Mouse (Mus musculus) forebrain, embryonic 12.5 days (tissue): ENCODE data around the gene Crim1. TPM values are rescaled to one million over a fixed set of nuclear protein-coding genes. Genes with fewer than 3 reads are reported as not detected.

Experiments used
- ATAC-seq: fragments of 200-750 bp; cut with Nextera tagmentation; 2 replicates; pipeline ENCODE4 v1.8.0; 2017; ENCODE audit warnings: moderate TSS enrichment; ENCODE audit not compliant: low FRiP score
- H3K27ac ChIP-seq: fragments of 300-500 bp; sonication (generic); 2 replicates; pipeline ENCODE4 v1.5.1; 2016; ENCODE audit warnings: mild to moderate bottlenecking
- H3K27me3 ChIP-seq: fragments of 300-500 bp; sonication (generic); 2 replicates; pipeline ENCODE4 v1.6.1; 2016; ENCODE audit warnings: mild to moderate bottlenecking
- H3K36me3 ChIP-seq: fragments of 300-500 bp; sonication (generic); replicated peaks from 2 replicates; pipeline ENCODE4 v1.6.1; 2016; ENCODE audit warnings: mild to moderate bottlenecking
- H3K4me1 ChIP-seq: fragments of 300-500 bp; sonication (generic); 2 replicates; pipeline ENCODE4 v1.6.1; 2016
- H3K4me2 ChIP-seq: fragments of 300-500 bp; sonication (generic); 2 replicates; pipeline ENCODE4 v1.6.1; 2016; ENCODE audit warnings: mild to moderate bottlenecking, moderate library complexity
- H3K4me3 ChIP-seq: fragments of 300-500 bp; sonication (generic); replicated peaks from 2 replicates; pipeline ENCODE4 v1.5.1; 2016; ENCODE audit warnings: mild to moderate bottlenecking
- H3K9ac ChIP-seq: fragments of 300-500 bp; sonication (generic); 2 replicates; pipeline ENCODE4 v1.6.1; 2016; ENCODE audit warnings: mild to moderate bottlenecking
- H3K9me3 ChIP-seq: fragments of 300-500 bp; sonication (generic); 2 replicates; pipeline ENCODE4 v1.6.1; 2016
- WGBS: fragments of 180-500 bp; shearing (Covaris S2); methylation state at CpG from one replicate; pipeline ENCODE4 v1.1.7; 2016; 5-methylcytosine and 5-hydroxymethylcytosine counted together
- polyA plus RNA-seq: library from polyadenylated mRNA; unstranded; fragments of >200 nt; fragmentation: Nextera tagmentation; extraction: Ambion mirVana; gene quantifications from 2 replicates; pipeline ENCODE4 v1.2.1, GENCODE M21; 2016

Crim1 gene
- polyA plus RNA-seq, 1 experiment from 2014 or later = 3.8 TPM

- no peak for ATAC-seq
- H3K36me3 ChIP-seq = no peaks in the 10 kb centered on the region
- no peaks in the 10 kb centered on the region for H3K9me3 ChIP-seq
- H3K9ac ChIP-seq = no peak overlapping the region
- H3K4me2 ChIP-seq = no peak overlapping the region
- WGBS = 91% methylated on average over 4 of the region's 4 CpGs
- no peaks in the 10 kb centered on the region; the same call in 1 of the 2 replicates for H3K4me1 ChIP-seq
- H3K4me3 ChIP-seq = no peak overlapping the region
- no peaks in the 10 kb centered on the region for H3K27me3 ChIP-seq
- no peak overlapping the region for H3K27ac ChIP-seq
Observed at GRCm38 (mm10) chr17:78261684-78262083, 61.6 kb downstream of the Crim1 start.

- 79% methylated on average over 11 of the region's 11 CpGs for WGBS
- peaks cover 2% of the 10 kb centered on the region; the same call in 1 of the 2 replicates for H3K4me1 ChIP-seq
- H3K36me3 ChIP-seq = no peaks in the 10 kb centered on the region
- H3K27ac ChIP-seq = no peak overlapping the region
- H3K9ac ChIP-seq = no peak overlapping the region
- no peak for ATAC-seq
- H3K9me3 ChIP-seq = no peaks in the 10 kb centered on the region
- H3K4me2 ChIP-seq = no peak overlapping the region
- H3K4me3 ChIP-seq = no peak overlapping the region
- no peaks in the 10 kb centered on the region for H3K27me3 ChIP-seq
Observed at GRCm38 (mm10) chr17:78264116-78264515, 64.1 kb downstream of the Crim1 start.

GRCm38 (mm10) chr17:78265135-78265534 lies 65.1 kb downstream of the Crim1 start:
- ATAC-seq = no peak
- no peaks in the 10 kb centered on the region for H3K9me3 ChIP-seq
- H3K4me2 ChIP-seq = no peak overlapping the region
- H3K4me3 ChIP-seq = no peak overlapping the region
- H3K27me3 ChIP-seq = no peaks in the 10 kb centered on the region
- no peak overlapping the region for H3K27ac ChIP-seq
- no peak overlapping the region for H3K9ac ChIP-seq
- peaks cover 2% of the 10 kb centered on the region; the same call in 1 of the 2 replicates for H3K4me1 ChIP-seq
- H3K36me3 ChIP-seq = no peaks in the 10 kb centered on the region
- WGBS = 89% methylated on average over 7 of the region's 7 CpGs

GRCm38 (mm10) chr17:78266271-78266670 lies 66.2 kb downstream of the Crim1 start:
- H3K36me3 ChIP-seq = no peaks in the 10 kb centered on the region
- ATAC-seq = no peak
- no peaks in the 10 kb centered on the region for H3K9me3 ChIP-seq
- no peak overlapping the region for H3K27ac ChIP-seq
- H3K4me3 ChIP-seq = no peak overlapping the region
- H3K27me3 ChIP-seq = no peaks in the 10 kb centered on the region
- WGBS = 92% methylated on average over 2 of the region's 2 CpGs
- no peak overlapping the region for H3K4me2 ChIP-seq
- H3K4me1 ChIP-seq = peaks cover 2% of the 10 kb centered on the region; the same call in 1 of the 2 replicates
- no peak overlapping the region for H3K9ac ChIP-seq

GRCm38 (mm10) chr17:78268591-78268990 lies 68.5 kb downstream of the Crim1 start:
- 78% methylated on average over 4 of the region's 4 CpGs for WGBS
- no peak for ATAC-seq
- H3K27ac ChIP-seq = no peak overlapping the region
- no peaks in the 10 kb centered on the region for H3K27me3 ChIP-seq
- no peak overlapping the region for H3K9ac ChIP-seq
- no peaks in the 10 kb centered on the region for H3K36me3 ChIP-seq
- H3K4me2 ChIP-seq = no peak overlapping the region
- H3K4me1 ChIP-seq = peaks cover 18% of the 10 kb centered on the region
- H3K9me3 ChIP-seq = no peaks in the 10 kb centered on the region
- H3K4me3 ChIP-seq = no peak overlapping the region

- no peak overlapping the region for H3K27ac ChIP-seq
- H3K4me3 ChIP-seq = no peak overlapping the region
- no peaks in the 10 kb centered on the region for H3K9me3 ChIP-seq
- H3K4me2 ChIP-seq = no peak overlapping the region
- no peaks in the 10 kb centered on the region for H3K36me3 ChIP-seq
- 93% methylated on average over 8 of the region's 8 CpGs for WGBS
- H3K4me1 ChIP-seq = peaks cover 22% of the 10 kb centered on the region
- no peak overlapping the region for H3K9ac ChIP-seq
- H3K27me3 ChIP-seq = no peaks in the 10 kb centered on the region
- ATAC-seq = no peak
Observed at GRCm38 (mm10) chr17:78269311-78269710, 69.3 kb downstream of the Crim1 start.

GRCm38 (mm10) chr17:78270019-78270418 lies 70.0 kb downstream of the Crim1 start:
- Histone ChIP-seq H3K4me1 (peaks cover 26% of the 10 kb centered on the region), H3K4me2 (no peak overlapping the region), H3K4me3 (no peak overlapping the region), H3K9ac (no peak overlapping the region), H3K27me3 (no peaks in the 10 kb centered on the region), H3K36me3 (no peaks in the 10 kb centered on the region), H3K9me3 (no peaks in the 10 kb centered on the region), H3K27ac (no peak overlapping the region)
- no peak for ATAC-seq
- 83% methylated on average over 6 of the region's 6 CpGs for WGBS

GRCm38 (mm10) chr17:78271731-78272130 lies 71.7 kb downstream of the Crim1 start:
- Histone ChIP-seq H3K27ac (no peak overlapping the region), H3K4me3 (no peak overlapping the region), H3K27me3 (no peaks in the 10 kb centered on the region), H3K9ac (no peak overlapping the region), H3K4me2 (no peak overlapping the region), H3K4me1 (peaks cover 32% of the 10 kb centered on the region), H3K9me3 (no peaks in the 10 kb centered on the region), H3K36me3 (no peaks in the 10 kb centered on the region)
- no peak for ATAC-seq
- 84% methylated on average over 8 of the region's 8 CpGs for WGBS

GRCm38 (mm10) chr17:78272142-78272541 lies 72.1 kb downstream of the Crim1 start:
- no peak overlapping the region for H3K4me3 ChIP-seq
- no peaks in the 10 kb centered on the region for H3K27me3 ChIP-seq
- no peak for ATAC-seq
- H3K27ac ChIP-seq = no peak overlapping the region
- peaks cover 32% of the 10 kb centered on the region for H3K4me1 ChIP-seq
- WGBS = 84% methylated on average over 8 of the region's 8 CpGs
- no peak overlapping the region for H3K9ac ChIP-seq
- H3K4me2 ChIP-seq = no peak overlapping the region
- no peaks in the 10 kb centered on the region for H3K9me3 ChIP-seq
- H3K36me3 ChIP-seq = no peaks in the 10 kb centered on the region

GRCm38 (mm10) chr17:78272713-78273483 lies 72.8 kb downstream of the Crim1 start:
- whole genome bisulfite sequencing = 73% methylated on average over 8 of the region's 8 CpGs
- Histone ChIP-seq H3K4me2 (no peak overlapping the region), H3K27ac (0 out of 2 replicates have a peak overlapping the region, but pooled peaks have one; percentile 32), H3K4me1 (peaks cover 32% of the 10 kb centered on the region), H3K9me3 (no peaks in the 10 kb centered on the region), H3K27me3 (no peaks in the 10 kb centered on the region), H3K9ac (no peak overlapping the region), H3K4me3 (no peak overlapping the region), H3K36me3 (no peaks in the 10 kb centered on the region)
- no peak for ATAC-seq

GRCm38 (mm10) chr17:78273875-78274274 lies 73.8 kb downstream of the Crim1 start:
- Histone ChIP-seq H3K4me2 (no peak overlapping the region), H3K4me3 (no peak overlapping the region), H3K27ac (no peak overlapping the region), H3K9ac (no peak overlapping the region), H3K36me3 (no peaks in the 10 kb centered on the region), H3K9me3 (no peaks in the 10 kb centered on the region), H3K4me1 (peaks cover 31% of the 10 kb centered on the region), H3K27me3 (no peaks in the 10 kb centered on the region)
- ATAC-seq = no peak
- WGBS = 82% methylated on average over 7 of the region's 7 CpGs

GRCm38 (mm10) chr17:78274609-78275506 lies 74.8 kb downstream of the Crim1 start:
- ATAC-seq = 0 out of 2 replicates have a peak, but pooled peaks have one; percentile 65
- no peaks in the 10 kb centered on the region for H3K36me3 ChIP-seq
- no peak overlapping the region for H3K9ac ChIP-seq
- 63% methylated on average over 7 of the region's 7 CpGs for WGBS
- H3K4me3 ChIP-seq = no peak overlapping the region
- H3K4me2 ChIP-seq = no peak overlapping the region
- no peaks in the 10 kb centered on the region for H3K9me3 ChIP-seq
- no peak overlapping the region for H3K27ac ChIP-seq
- H3K27me3 ChIP-seq = no peaks in the 10 kb centered on the region
- H3K4me1 ChIP-seq = peaks cover 39% of the 10 kb centered on the region
